Mouse (Mus musculus) right cerebral cortex, postnatal 36 days (tissue): ENCODE measurements around the gene Pon1.

ENCODE experiments used
- DNase-seq, 2 experiments: peaks; one replicate each; pipeline ENCODE4 v3.0.0; 2022; ENCODE audit warnings: low spot score in 2 of 2, mixed read lengths in 1 of 2

Gene Pon1

GRCm38 (mm10) chr6:5177967-5178891, 15.5 kb downstream of the Pon1 start:
- DNase-seq = no peak

GRCm38 (mm10) chr6:5174179-5174812, 19.4 kb downstream of the Pon1 start:
- no peak for DNase-seq

GRCm38 (mm10) chr6:5172571-5172970, 21.2 kb downstream of the Pon1 start:
- DNase-seq = no peak

GRCm38 (mm10) chr6:5171418-5171817, 22.3 kb downstream of the Pon1 start:
- no peak for DNase-seq

- DNase-seq = no peak
These were observed 25.6 kb downstream of the Pon1 start for GRCm38 (mm10) chr6:5168158-5168557.

GRCm38 (mm10) chr6:5167051-5167677, 26.6 kb downstream of the Pon1 start:
- no peak for DNase-seq

GRCm38 (mm10) chr6:5164855-5165254, 28.9 kb downstream of the Pon1 start:
- DNase-seq = no peak

- no peak for DNase-seq
These were observed 30.1 kb downstream of the Pon1 start for GRCm38 (mm10) chr6:5163507-5164144.

GRCm38 (mm10) chr6:5162052-5162451, 31.7 kb downstream of the Pon1 start:
- DNase-seq = no peak

- DNase-seq = no peak
These were observed 34.4 kb downstream of the Pon1 start for GRCm38 (mm10) chr6:5159385-5159791.

GRCm38 (mm10) chr6:5156541-5157425, 37.0 kb downstream of the Pon1 start:
- no peak for DNase-seq

- DNase-seq = no peak
These were observed 38.3 kb downstream of the Pon1 start for GRCm38 (mm10) chr6:5155313-5155927.

GRCm38 (mm10) chr6:5154786-5155185, 39.0 kb downstream of the Pon1 start:
- no peak for DNase-seq

GRCm38 (mm10) chr6:5152185-5152584, 41.6 kb downstream of the Pon1 start:
- no peak for DNase-seq

- no peak for DNase-seq
These were observed 42.6 kb downstream of the Pon1 start for GRCm38 (mm10) chr6:5151171-5151570.

GRCm38 (mm10) chr6:5149941-5150340, 43.8 kb downstream of the Pon1 start:
- no peak for DNase-seq

GRCm38 (mm10) chr6:5147488-5148142, 46.1 kb downstream of the Pon1 start:
- DNase-seq = no peak

GRCm38 (mm10) chr6:5139666-5140065, 54.1 kb downstream of the Pon1 start:
- no peak for DNase-seq

- DNase-seq = no peak
These were observed 54.7 kb downstream of the Pon1 start for GRCm38 (mm10) chr6:5138875-5139631.
